Mouse (Mus musculus) gonadal fat pad, adult 2 months (tissue): ENCODE results near the gene Tspan9. TPM values are rescaled to one million over a fixed set of nuclear protein-coding genes. Genes with fewer than 3 reads are reported as not detected.
A peak's percentile ranks its signal among the peaks of the same experiment; 100 is the strongest.

Experiments used
- DNase-seq: peaks from one replicate; pipeline ENCODE4 v3.0.0-alpha.2; 2012; ENCODE audit warnings: low read depth
- polyA plus RNA-seq: library from polyadenylated mRNA; depleted of rRNA; stranded (reverse); fragments of >200 nt; gene quantifications from 2 replicates; pipeline ENCODE4 v1.2.3, GENCODE M21; 2012

Gene Tspan9
- polyA plus RNA-seq, 1 experiment: 91.2 TPM

DNA sequence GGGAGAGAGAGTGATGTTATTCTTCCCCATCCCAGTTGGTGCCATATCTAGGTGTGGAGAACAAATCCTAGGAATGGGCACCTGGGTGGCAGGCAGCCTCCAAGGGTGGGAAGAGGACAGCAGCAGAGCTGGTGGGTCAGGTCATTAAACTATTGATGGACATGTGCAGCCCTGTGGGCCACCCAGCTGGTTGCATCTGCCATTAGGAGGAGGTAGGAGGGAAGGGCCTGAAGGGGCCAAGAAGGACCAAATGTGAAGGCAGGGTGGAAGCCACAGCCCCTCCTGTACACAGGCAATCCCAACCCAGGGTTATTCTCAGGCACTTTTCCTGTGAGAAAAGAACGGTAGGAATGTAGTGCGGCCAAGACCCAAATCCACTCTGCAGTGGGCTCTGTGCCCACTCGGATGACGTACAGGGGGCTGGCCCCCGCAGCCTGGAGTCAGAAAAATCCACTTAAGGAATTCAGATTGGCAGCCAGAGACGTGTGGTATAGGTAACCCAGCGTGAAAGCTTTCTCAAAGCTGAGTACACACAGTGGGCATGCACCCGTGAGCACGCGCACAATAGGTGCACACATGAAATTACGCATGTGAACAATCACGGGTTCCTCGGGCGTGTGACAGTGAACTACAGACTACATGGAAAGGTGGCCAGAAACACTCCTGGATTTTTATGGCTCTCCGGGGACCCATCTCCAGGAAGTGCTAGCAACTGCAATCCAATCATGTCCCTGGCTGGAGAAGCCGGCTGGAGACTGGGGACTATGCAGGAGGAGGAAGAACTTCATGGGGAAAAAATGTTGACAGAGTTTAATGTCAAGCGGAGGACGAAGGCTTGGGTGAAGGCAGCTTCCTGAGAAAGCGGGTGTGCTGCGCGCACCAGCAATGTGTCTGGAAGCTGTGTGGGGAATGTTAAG, 67.0 kb downstream of the Tspan9 start:
- DNase-seq: no peak

GRCm38 (mm10) chr6:128075453-128076003, 67.9 kb downstream of the Tspan9 start:
- no peak for DNase-seq

GRCm38 (mm10) chr6:128070921-128071558, 72.4 kb downstream of the Tspan9 start:
- no peak for DNase-seq

DNA sequence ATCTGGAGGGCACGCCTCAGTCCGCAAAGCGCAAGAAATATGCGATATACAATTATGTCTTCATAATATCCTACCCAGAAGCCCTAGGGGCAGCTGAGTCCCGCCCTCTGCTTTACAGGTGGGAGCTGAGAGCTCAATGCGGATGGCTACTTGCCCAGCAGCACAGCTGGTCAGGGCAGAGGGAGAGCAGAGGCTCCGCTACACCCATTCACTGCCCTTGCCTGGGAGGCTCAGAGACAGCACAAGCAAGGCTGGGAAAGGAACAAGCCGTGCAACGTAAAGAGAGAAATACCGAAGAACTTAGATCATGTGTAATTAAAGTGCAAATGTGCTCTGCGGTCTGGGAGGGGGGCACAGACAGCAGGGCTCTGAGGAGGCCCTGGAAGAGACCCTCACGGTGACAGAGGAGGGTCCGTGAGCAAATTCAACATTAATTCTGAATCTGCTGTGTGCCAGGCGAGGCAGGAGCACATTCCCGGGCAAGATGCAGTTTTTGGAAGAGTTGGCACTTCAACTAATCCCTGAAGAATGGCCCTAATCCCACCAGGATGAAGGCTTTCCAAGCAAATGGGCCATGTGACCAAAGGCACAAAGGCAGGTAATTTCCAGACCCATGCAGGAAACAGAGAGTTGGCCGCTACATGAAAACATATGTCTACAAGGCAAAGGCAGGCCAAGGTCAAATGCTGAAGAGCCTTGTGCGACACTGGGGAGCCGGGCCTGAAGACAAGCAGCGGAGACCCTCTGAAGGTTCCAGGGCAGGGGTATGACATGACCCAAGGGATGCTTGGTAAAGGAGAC, 73.1 kb downstream of the Tspan9 start:
- DNase-seq: no peak

GRCm38 (mm10) chr6:128068144-128068543, 75.2 kb downstream of the Tspan9 start:
- DNase-seq: no peak

DNA sequence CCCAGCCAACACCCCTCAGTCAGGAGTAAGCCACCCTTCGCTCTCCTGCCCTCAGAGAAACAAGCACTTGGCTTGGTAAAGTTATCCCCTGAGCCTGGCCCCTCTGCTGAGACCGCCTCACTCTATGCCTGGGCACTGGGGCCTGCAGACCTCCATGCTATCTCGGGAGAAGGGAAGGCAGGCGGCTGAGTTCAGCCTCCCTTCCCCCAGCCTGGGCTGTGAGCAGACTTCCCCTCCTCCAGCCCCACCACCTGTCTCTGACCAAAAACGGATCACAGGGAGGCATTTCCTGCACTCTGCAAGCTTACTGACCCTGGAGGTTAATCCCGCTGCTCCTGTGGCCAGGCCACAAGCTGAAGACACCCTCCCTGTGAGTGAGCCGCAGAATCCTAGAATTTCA, 77.4 kb downstream of the Tspan9 start:
- no peak for DNase-seq

DNA sequence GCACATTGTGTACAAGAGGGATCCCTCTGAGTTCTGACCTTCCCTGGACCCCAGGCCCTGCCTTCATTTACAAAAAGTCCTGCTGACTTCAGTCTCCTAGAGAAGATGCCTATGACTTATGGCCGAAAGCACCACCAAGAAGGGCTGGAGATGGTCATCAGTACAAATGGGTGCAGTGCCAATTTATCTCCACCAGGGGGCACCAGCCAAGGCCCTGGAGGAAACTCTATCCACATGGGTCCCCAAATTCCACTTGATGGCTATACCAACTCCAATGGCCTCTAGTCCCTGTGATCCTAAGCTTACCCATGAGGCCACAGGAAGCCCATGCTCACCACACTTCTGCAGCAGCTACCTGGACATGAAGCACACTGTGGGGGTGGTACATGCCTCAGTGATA, 79.9 kb downstream of the Tspan9 start:
- DNase-seq: no peak

DNA sequence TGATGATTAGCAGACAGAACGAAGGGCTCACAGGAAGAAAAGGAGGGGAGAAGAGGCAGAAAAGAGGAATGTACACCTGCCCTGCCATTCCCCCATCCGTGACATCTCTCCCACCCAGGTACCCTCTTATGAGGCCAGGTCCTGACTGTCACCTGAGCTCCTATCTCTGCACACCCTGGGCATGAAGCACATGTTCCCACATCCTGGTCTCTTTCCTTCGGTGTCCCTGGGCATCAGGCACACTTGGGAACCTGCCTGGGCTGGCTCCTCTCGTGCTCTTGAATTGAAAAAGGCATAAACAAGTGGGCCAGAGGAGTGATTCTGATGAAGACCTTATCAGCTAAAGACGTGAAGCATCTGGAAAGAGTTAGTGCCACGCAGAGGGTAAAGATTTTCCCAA, 80.6 kb downstream of the Tspan9 start:
- no peak for DNase-seq

GRCm38 (mm10) chr6:128062216-128062615, 81.2 kb downstream of the Tspan9 start:
- peak; percentile 16 for DNase-seq

DNA sequence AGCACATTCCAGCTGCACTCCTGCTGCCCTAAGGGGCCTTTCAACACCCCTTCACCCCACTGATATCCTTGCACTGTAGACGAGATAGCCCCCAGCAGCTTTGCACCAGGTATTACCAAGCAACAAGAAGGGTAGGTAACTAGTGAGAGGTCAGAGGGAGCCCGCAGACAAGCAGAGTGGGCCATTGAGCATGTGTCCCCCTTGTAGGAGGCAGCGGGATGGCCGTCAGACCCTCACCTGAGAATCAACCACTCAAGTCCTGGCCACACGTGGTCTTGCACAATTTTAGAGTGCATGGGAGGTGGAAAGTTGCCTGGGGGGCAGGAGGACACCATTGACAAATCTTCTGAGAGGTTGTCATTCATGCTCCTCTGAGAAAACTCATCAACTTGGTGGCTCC, 82.1 kb downstream of the Tspan9 start:
- no peak for DNase-seq

GRCm38 (mm10) chr6:128058570-128058969, 84.8 kb downstream of the Tspan9 start:
- no peak for DNase-seq

- DNase-seq: no peak
These were observed 85.2 kb downstream of the Tspan9 start for GRCm38 (mm10) chr6:128058157-128058556.

DNA sequence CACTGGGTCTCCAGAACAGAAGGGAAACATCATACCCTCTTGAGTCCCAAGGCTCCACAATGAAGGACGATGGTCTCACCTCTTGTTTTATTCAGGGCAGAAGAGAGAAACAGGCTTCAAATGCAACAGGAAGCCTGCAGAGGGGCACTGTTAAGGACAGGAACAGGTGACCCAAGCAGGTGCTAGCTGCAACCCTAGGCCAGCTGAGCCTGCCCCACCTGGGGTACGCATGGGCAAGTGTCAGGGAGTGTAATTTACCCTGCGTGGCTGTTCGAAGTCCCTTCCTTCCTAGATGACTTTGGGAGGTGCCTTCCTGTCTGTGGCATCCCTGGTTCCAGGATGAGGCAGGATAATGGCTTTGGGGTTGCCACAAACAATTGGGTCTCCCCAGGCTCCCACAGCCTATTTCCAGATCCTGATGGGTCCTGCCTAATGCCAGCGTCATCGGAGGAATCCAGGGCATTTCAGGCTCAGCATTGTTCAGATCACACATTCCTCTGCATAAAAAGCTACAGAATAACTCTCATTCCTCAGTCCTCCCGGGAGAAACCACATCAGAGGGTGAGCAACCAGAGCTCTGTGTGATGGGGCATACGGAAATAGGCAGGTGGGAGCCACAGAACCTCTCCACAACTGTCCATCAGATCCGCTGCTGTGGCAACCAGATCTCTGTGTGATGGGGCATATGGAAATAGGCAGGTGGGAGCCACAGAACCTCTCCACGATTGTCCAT, 90.2 kb downstream of the Tspan9 start:
- no peak for DNase-seq

GRCm38 (mm10) chr6:128047671-128048070, 95.7 kb downstream of the Tspan9 start:
- DNase-seq: no peak

DNA sequence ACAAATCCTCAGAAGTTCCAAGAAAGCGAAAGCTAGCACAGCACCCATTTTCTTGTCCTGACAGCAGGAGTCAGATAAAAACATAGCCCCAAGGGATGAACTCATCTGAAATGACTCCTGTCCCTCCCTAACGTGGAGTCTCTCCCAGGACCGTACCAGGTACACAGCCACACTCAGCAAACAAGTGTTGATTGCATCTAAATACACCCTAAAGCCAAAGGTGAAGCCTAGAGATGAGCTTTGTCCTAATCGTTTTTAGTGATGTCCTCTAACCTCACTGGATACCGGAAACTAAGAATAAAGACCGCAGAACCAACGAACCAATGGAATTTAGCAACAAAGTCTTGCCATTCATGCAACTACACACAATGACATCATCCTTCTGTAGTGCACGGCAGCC, 96.2 kb downstream of the Tspan9 start:
- DNase-seq: no peak

GRCm38 (mm10) chr6:128046799-128047198, 96.6 kb downstream of the Tspan9 start:
- DNase-seq: no peak

- DNase-seq: no peak
These were observed 98.7 kb downstream of the Tspan9 start for GRCm38 (mm10) chr6:128044691-128045090.

GRCm38 (mm10) chr6:128043486-128043885, 99.9 kb downstream of the Tspan9 start:
- no peak for DNase-seq

DNA sequence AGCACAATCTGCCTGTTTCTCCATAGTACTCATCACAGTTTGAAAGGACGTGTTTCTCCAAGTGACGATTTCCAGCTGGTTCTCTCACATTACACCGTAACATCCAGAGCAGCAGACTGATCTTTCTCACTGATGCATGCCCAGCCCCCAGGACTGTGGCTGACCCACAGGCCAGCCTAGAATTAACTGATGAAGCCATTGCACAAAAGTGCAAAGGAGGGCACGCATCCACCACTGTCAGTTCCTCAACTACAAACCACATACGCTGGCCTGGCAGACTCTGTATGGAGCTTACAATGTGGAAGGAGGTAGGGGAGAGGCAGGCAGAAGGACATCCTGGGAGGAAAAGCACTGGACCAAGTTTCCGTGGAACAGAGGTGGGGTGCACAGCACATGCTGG, 101.6 kb downstream of the Tspan9 start:
- no peak for DNase-seq

GRCm38 (mm10) chr6:128039077-128039766, 104.2 kb downstream of the Tspan9 start:
- no peak for DNase-seq

- DNase-seq: no peak
These were observed 104.8 kb downstream of the Tspan9 start for GRCm38 (mm10) chr6:128038568-128038967.
